Mouse (Mus musculus) hindbrain, embryonic 10.5 days (tissue): Measurements from ENCODE around the gene Ppil3. TPM values are rescaled to one million over a fixed set of nuclear protein-coding genes. Genes with fewer than 3 reads are reported as not detected.
A peak's percentile ranks its signal among the peaks of the same experiment; 100 is the strongest.

Experiments
- DNase-seq: peaks from one replicate; pipeline ENCODE4 v3.0.0-alpha.2; 2017; ENCODE audit warnings: low spot score
- H3K27ac ChIP-seq: fragments of 300-500 bp; sonication (generic); 2 replicates; pipeline ENCODE4 v1.5.1; 2016; ENCODE audit warnings: mild to moderate bottlenecking, moderate library complexity
- H3K27me3 ChIP-seq: fragments of 300-500 bp; sonication (generic); 2 replicates; pipeline ENCODE4 v1.6.1; 2016; ENCODE audit warnings: mild to moderate bottlenecking; ENCODE audit not compliant: poor library complexity, insufficient read depth, severe bottlenecking
- H3K36me3 ChIP-seq: fragments of 300-500 bp; sonication (generic); 2 replicates; pipeline ENCODE4 v1.6.1; 2016; ENCODE audit warnings: mild to moderate bottlenecking, moderate library complexity
- H3K4me1 ChIP-seq: fragments of 300-500 bp; sonication (generic); replicated peaks from 2 replicates; pipeline ENCODE4 v1.6.1; 2016; ENCODE audit warnings: mild to moderate bottlenecking
- H3K4me3 ChIP-seq: fragments of 300-500 bp; sonication (generic); 2 replicates; pipeline ENCODE4 v1.5.1; 2016; ENCODE audit warnings: mild to moderate bottlenecking, moderate library complexity
- H3K9me3 ChIP-seq: fragments of 300-500 bp; sonication (generic); 2 replicates; pipeline ENCODE4 v1.6.1; 2016; ENCODE audit warnings: mild to moderate bottlenecking, moderate library complexity
- WGBS: fragments of 180-500 bp; shearing (Covaris S2); methylation state at CpG from one replicate; pipeline ENCODE4 v1.1.7; 2016; 5-methylcytosine and 5-hydroxymethylcytosine counted together
- polyA plus RNA-seq: library from polyadenylated mRNA; unstranded; fragments of >200 nt; fragmentation: Nextera tagmentation; extraction: Ambion mirVana; gene quantifications from 2 replicates; pipeline ENCODE4 v1.2.1, GENCODE M21; 2016

Gene Ppil3
- 54.8 and 58.9 TPM in 2 replicates for polyA plus RNA-seq

- Histone ChIP-seq H3K27me3 (no peaks in the 10 kb centered on the region), H3K4me3 (peak within 1 kb of the TSS; percentile 69), H3K36me3 (peaks cover 62% of the 10 kb centered on the region), H3K4me1 (peaks cover 32% of the 10 kb centered on the region), H3K27ac (peak within 1 kb of the TSS; percentile 93), H3K9me3 (no peaks in the 10 kb centered on the region)
- under 1% methylated on average over 33 of the region's 33 CpGs for WGBS
- peak; percentile 89 for DNase-seq
These were observed at the start of gene Ppil3, which contains the start of gene Nif3l1 for GRCm38 (mm10) chr1:58445143-58445722. Gene Ppil3 (minus strand): TSS chr1:58445486. Gene Nif3l1 (plus strand): TSS chr1:58445151.

GRCm38 (mm10) chr1:58482647-58483046 lies 37.4 kb upstream of the Ppil3 start:
- Histone ChIP-seq H3K4me3 (no peak overlapping the region), H3K4me1 (no peaks in the 10 kb centered on the region), H3K27ac (no peak overlapping the region), H3K27me3 (no peaks in the 10 kb centered on the region), H3K9me3 (no peaks in the 10 kb centered on the region), H3K36me3 (peaks cover 93% of the 10 kb centered on the region)
- DNase-seq: no peak
- WGBS: 92% methylated on average over 4 of the region's 4 CpGs

- no peaks in the 10 kb centered on the region for H3K4me1 ChIP-seq
- peaks cover 99% of the 10 kb centered on the region for H3K36me3 ChIP-seq
- DNase-seq: no peak
- no peaks in the 10 kb centered on the region for H3K9me3 ChIP-seq
- H3K27me3 ChIP-seq: no peaks in the 10 kb centered on the region
- H3K27ac ChIP-seq: no peak overlapping the region
- H3K4me3 ChIP-seq: no peak overlapping the region
- 93% methylated on average over 8 of the region's 8 CpGs for WGBS
These were observed 30.4 kb upstream of the Ppil3 start for GRCm38 (mm10) chr1:58475662-58476061.

DNA sequence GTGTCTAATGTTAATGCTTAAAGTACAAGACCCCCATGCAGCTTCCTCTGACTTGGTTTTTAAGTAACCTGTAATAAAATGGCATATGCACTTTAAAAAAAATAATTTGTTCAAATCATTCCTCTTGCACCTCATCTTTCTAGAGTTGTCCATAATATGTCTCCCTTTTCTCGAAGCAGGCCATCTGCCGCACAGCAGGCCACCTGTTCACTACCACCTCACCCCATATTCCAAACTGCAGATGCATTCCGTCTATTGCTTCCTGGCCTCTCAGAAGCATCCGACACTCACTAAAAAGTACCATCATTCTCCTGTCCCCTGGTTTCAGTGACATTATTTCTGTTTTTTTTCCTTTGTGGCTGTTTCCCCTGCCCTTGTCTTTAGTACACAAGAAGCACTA lies 20.3 kb upstream of the Ppil3 start:
- peaks cover 98% of the 10 kb centered on the region for H3K36me3 ChIP-seq
- WGBS: 93% methylated on average over 4 of the region's 4 CpGs

DNA sequence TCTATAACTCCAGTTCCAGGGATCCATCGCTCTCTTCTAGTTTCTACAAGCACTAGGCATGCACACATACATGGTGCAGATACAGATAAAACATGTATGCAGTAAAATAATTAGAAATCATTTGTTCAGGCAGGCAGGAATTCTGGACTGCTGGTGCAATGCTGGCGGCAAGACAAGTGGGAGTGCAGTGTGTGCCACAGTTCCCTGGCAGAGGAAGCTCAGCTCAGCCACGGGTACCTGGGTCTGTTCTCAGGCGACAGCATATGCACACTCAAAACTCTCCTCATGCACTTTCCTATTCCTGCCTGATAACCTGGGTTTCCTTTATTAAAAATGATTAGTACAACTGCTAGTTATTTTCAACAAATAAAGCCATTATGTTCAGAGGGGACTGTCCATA lies 19.8 kb upstream of the Ppil3 start:
- no peak overlapping the region for H3K4me3 ChIP-seq
- no peaks in the 10 kb centered on the region for H3K27me3 ChIP-seq
- DNase-seq: no peak
- no peak overlapping the region for H3K27ac ChIP-seq
- no peaks in the 10 kb centered on the region for H3K9me3 ChIP-seq
- 91% methylated on average over 4 of the region's 4 CpGs for WGBS
- H3K4me1 ChIP-seq: no peaks in the 10 kb centered on the region
- peaks cover 98% of the 10 kb centered on the region for H3K36me3 ChIP-seq

More for the DNA sequence above, 20.3 kb upstream of the Ppil3 start:
- Histone ChIP-seq H3K27ac (no peak overlapping the region), H3K27me3 (no peaks in the 10 kb centered on the region), H3K9me3 (no peaks in the 10 kb centered on the region), H3K4me1 (no peaks in the 10 kb centered on the region), H3K4me3 (no peak overlapping the region)
- no peak for DNase-seq

GRCm38 (mm10) chr1:58463935-58464334 lies 18.6 kb upstream of the Ppil3 start:
- Histone ChIP-seq H3K4me1 (no peaks in the 10 kb centered on the region), H3K27ac (no peak overlapping the region), H3K4me3 (no peak overlapping the region), H3K9me3 (no peaks in the 10 kb centered on the region), H3K36me3 (peaks cover 98% of the 10 kb centered on the region), H3K27me3 (no peaks in the 10 kb centered on the region)
- no peak for DNase-seq
- WGBS: 89% methylated on average over 2 of the region's 2 CpGs

GRCm38 (mm10) chr1:58460566-58460965 lies 15.3 kb upstream of the Ppil3 start:
- 98% methylated on average over 3 of the region's 3 CpGs for WGBS
- Histone ChIP-seq H3K36me3 (peaks cover 100% of the 10 kb centered on the region), H3K27ac (no peak overlapping the region), H3K9me3 (no peaks in the 10 kb centered on the region), H3K4me1 (no peaks in the 10 kb centered on the region), H3K27me3 (no peaks in the 10 kb centered on the region), H3K4me3 (no peak overlapping the region)
- no peak for DNase-seq

DNA sequence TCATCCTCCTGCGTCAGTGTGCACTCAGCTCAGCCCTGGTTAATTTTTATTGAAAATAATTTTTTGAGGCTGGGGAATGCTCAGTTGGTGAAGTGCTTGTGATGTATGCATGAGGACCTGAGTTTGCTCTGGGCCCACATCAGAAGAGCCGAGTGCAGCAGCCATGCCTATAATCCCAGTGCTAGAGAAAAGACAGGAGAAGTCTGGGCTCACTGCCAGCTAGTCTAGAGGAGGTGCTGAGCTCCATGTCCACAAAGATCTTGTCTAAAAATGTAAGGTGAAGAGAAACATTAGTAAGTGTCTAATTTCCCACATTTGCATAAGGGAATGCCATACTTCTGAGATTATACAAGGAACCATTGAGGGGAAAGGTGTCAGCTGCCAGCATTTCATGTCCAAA lies 13.6 kb upstream of the Ppil3 start:
- Histone ChIP-seq H3K4me1 (no peaks in the 10 kb centered on the region), H3K9me3 (no peaks in the 10 kb centered on the region), H3K4me3 (no peak overlapping the region), H3K36me3 (peaks cover 100% of the 10 kb centered on the region), H3K27me3 (no peaks in the 10 kb centered on the region), H3K27ac (no peak overlapping the region)
- WGBS: 98% methylated on average over 2 of the region's 2 CpGs
- DNase-seq: no peak

DNA sequence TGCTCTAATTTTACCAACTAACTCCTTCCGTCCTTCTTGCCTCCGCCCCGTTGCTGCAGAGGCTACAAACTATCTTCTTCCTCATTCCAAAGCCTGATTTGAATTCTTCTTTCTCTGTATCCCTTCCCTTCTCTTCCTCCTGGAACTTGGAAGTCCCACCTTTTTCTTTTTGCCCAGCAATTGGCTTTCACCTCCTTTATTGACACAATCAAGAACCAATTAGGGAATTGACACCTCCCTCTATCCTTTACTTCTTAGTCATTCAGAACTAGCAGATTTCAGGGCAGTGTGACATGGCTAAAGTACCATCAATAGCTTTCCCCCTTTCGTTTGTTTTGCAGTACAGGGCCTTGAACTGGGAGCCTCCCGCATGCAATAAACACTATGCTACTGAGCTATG lies 12.9 kb upstream of the Ppil3 start:
- Histone ChIP-seq H3K9me3 (no peaks in the 10 kb centered on the region), H3K4me3 (no peak overlapping the region), H3K27me3 (no peaks in the 10 kb centered on the region), H3K36me3 (peaks cover 100% of the 10 kb centered on the region), H3K4me1 (no peaks in the 10 kb centered on the region), H3K27ac (no peak overlapping the region)
- WGBS: 94% methylated on average over 5 of the region's 5 CpGs
- no peak for DNase-seq

GRCm38 (mm10) chr1:58454316-58454715 lies 9.0 kb upstream of the Ppil3 start:
- peaks cover 99% of the 10 kb centered on the region for H3K36me3 ChIP-seq
- DNase-seq: no peak
- WGBS: 91% methylated on average over 6 of the region's 6 CpGs

DNA sequence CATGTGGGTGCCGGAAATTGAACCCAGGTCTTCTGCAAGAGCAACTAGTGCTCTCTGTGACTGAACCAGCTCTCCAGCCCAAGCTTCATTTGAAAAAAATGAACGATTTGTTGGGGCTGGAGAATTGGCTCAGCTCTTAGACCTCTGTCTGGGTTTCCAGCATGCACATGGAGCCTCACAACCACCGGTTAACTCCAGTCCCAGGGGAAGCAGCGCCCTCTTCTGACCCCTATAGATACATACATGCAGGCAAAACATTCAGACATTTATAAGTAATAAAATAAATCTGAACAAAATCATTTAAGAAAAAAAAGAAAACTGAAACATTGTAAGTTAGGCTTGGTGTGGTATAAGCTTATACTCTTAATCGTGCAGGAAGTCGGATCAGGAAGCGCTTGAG lies 3.1 kb upstream of the Ppil3 start:
- H3K27me3 ChIP-seq: no peaks in the 10 kb centered on the region
- peaks cover 69% of the 10 kb centered on the region for H3K36me3 ChIP-seq

More at GRCm38 (mm10) chr1:58454316-58454715, 9.0 kb upstream of the Ppil3 start:
- Histone ChIP-seq H3K9me3 (no peaks in the 10 kb centered on the region), H3K4me3 (no peak overlapping the region), H3K4me1 (no peaks in the 10 kb centered on the region), H3K27me3 (no peaks in the 10 kb centered on the region), H3K27ac (no peak overlapping the region)

DNA sequence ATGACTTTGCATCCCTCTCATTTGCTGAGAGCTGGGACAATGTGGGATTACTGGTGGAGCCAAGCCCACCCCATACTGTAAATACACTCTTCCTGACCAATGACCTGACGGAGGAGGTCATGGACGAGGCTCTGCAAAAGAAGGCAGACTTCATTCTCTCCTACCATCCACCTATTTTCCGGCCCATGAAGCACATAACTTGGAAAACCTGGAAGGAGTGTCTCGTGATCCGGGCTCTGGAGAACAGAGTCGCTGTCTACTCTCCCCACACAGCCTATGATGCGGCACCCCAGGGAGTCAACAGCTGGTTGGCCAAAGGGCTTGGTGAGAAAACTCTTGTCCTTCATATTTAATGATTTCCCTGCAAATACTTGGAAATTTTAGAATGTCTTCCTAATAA lies 2.5 kb upstream of the Ppil3 start:
- no peaks in the 10 kb centered on the region for H3K27me3 ChIP-seq
- H3K27ac ChIP-seq: no peak overlapping the region
- no peaks in the 10 kb centered on the region for H3K9me3 ChIP-seq
- peaks cover 63% of the 10 kb centered on the region for H3K36me3 ChIP-seq
- peaks cover 32% of the 10 kb centered on the region for H3K4me1 ChIP-seq
- WGBS: 96% methylated on average over 7 of the region's 7 CpGs
- DNase-seq: no peak
- H3K4me3 ChIP-seq: no peak overlapping the region

More for the DNA sequence above, 3.1 kb upstream of the Ppil3 start:
- H3K4me3 ChIP-seq: no peak overlapping the region
- no peak for DNase-seq
- H3K4me1 ChIP-seq: peaks cover 32% of the 10 kb centered on the region
- no peak overlapping the region for H3K27ac ChIP-seq
- WGBS: 92% methylated on average over 7 of the region's 7 CpGs
- H3K9me3 ChIP-seq: no peaks in the 10 kb centered on the region

- no peaks in the 10 kb centered on the region for H3K9me3 ChIP-seq
- H3K4me1 ChIP-seq: peaks cover 32% of the 10 kb centered on the region
- DNase-seq: no peak
- H3K36me3 ChIP-seq: peaks cover 62% of the 10 kb centered on the region
- WGBS: 13% methylated on average over 11 of the region's 11 CpGs
- H3K4me3 ChIP-seq: peak overlapping the region; percentile 69
- no peaks in the 10 kb centered on the region for H3K27me3 ChIP-seq
- peak overlapping the region; percentile 93 for H3K27ac ChIP-seq
These were observed 575 bp upstream of the Ppil3 start for GRCm38 (mm10) chr1:58445861-58446260.

- peaks cover 62% of the 10 kb centered on the region for H3K36me3 ChIP-seq
These were observed 595 bp downstream of the Ppil3 start for GRCm38 (mm10) chr1:58444691-58445090.

More at GRCm38 (mm10) chr1:58444691-58445090, 595 bp downstream of the Ppil3 start:
- peak overlapping the region; percentile 93 for H3K27ac ChIP-seq
- peaks cover 32% of the 10 kb centered on the region for H3K4me1 ChIP-seq
- WGBS: 12% methylated on average over 10 of the region's 10 CpGs
- no peak for DNase-seq
- peak overlapping the region; percentile 69 for H3K4me3 ChIP-seq
- no peaks in the 10 kb centered on the region for H3K9me3 ChIP-seq
- no peaks in the 10 kb centered on the region for H3K27me3 ChIP-seq
